Mouse (Mus musculus) MEL (cell line): ENCODE results near the gene Kifc5b. TPM values are rescaled to one million over a fixed set of nuclear protein-coding genes. Genes with fewer than 3 reads are reported as not detected.

Source experiments
- DNase-seq: peaks from one replicate; pipeline ENCODE4 v3.0.0; 2011; ENCODE audit warnings: low read depth, low spot score
- H3K27ac ChIP-seq: 2 replicates; pipeline ENCODE4 v1.5.1; 2012; ENCODE audit warnings: low read depth, mild to moderate bottlenecking, control low read depth, low read length, moderate library complexity; ENCODE audit not compliant: control insufficient read depth
- H3K27me3 ChIP-seq, 2 experiments: fragments of 150-350 bp in 1 of 2; sonication (generic) in 1 of 2; 2 replicates each; pipeline ENCODE4 v1.6.1; 2012; ENCODE audit warnings: low read length in 2 of 2, mild to moderate bottlenecking in 2 of 2, improper control_type of control experiment in 1 of 2, moderate library complexity in 1 of 2; ENCODE audit not compliant: insufficient read depth in 2 of 2, control insufficient read depth in 1 of 2
- H3K36me3 ChIP-seq, 2 experiments: 2 replicates each; pipeline ENCODE4 v1.6.1; 2012 to 2014; ENCODE audit warnings: low read length in 2 of 2, improper control_type of control experiment in 1 of 2, inconsistent platforms in 1 of 2, mild to moderate bottlenecking in 1 of 2; ENCODE audit not compliant: insufficient read depth in 2 of 2, control insufficient read depth in 1 of 2
- H3K4me1 ChIP-seq, 2 experiments: fragments of 150-350 bp in 1 of 2; sonication (generic) in 1 of 2; 2 replicates each; pipeline ENCODE4 v1.6.1; 2012; ENCODE audit warnings: low read length in 2 of 2, improper control_type of control experiment in 1 of 2, mild to moderate bottlenecking in 1 of 2; ENCODE audit not compliant: insufficient read depth in 2 of 2, control insufficient read depth in 1 of 2
- H3K4me3 ChIP-seq, 2 experiments: fragments of 150-350 bp in 1 of 2; sonication (generic) in 1 of 2; 2 replicates each; pipeline ENCODE4 v1.5.1; 2012; ENCODE audit warnings: low read depth in 2 of 2, low read length in 2 of 2, mild to moderate bottlenecking in 2 of 2, moderate library complexity in 2 of 2, control low read depth in 1 of 2, improper control_type of control experiment in 1 of 2; ENCODE audit not compliant: control insufficient read depth in 1 of 2, insufficient read depth in 1 of 2
- H3K79me2 ChIP-seq: 2 replicates; pipeline ENCODE4 v1.6.1; 2012; ENCODE audit warnings: mild to moderate bottlenecking, low read length, moderate library complexity; ENCODE audit not compliant: control insufficient read depth, poor library complexity, insufficient read depth
- H3K9ac ChIP-seq: 2 replicates; pipeline ENCODE4 v1.6.1; 2012; ENCODE audit warnings: low read depth, mild to moderate bottlenecking, control low read depth, low read length, moderate library complexity; ENCODE audit not compliant: control insufficient read depth, poor library complexity, severe bottlenecking
- H3K9me3 ChIP-seq: fragments of 150-350 bp; sonication (generic); replicated peaks from 2 replicates; pipeline ENCODE4 v1.6.1; 2012; ENCODE audit warnings: mild to moderate bottlenecking, low read length, improper control_type of control experiment, moderate library complexity; ENCODE audit not compliant: insufficient read depth
- CHD1 ChIP-seq: IDR thresholded peaks from 2 replicates; pipeline ENCODE4 v1.6.1; 2012; ENCODE audit warnings: low read depth, mild to moderate bottlenecking, inconsistent platforms, low read length, improper control_type of control experiment
- CTCF ChIP-seq, 3 experiments: IDR thresholded peaks in 2 of 3; conservative IDR thresholded peaks in 1 of 3; 2 replicates each; pipeline ENCODE4 v1.5.1; 2011 to 2012; ENCODE audit warnings: low read length in 3 of 3, low read depth in 2 of 3, mild to moderate bottlenecking in 2 of 3, improper control_type of control experiment in 1 of 3, inconsistent platforms in 1 of 3, mixed read lengths in 1 of 3, moderate library complexity in 1 of 3; ENCODE audit not compliant: control insufficient read depth in 1 of 3, insufficient read depth in 1 of 3, poor library complexity in 1 of 3, severe bottlenecking in 1 of 3
- E2F4 ChIP-seq: IDR thresholded peaks from 2 replicates; pipeline ENCODE4 v1.6.1; 2011; ENCODE audit warnings: low read depth, low read length, improper control_type of control experiment, borderline replicate concordance
- ELF1 ChIP-seq: IDR thresholded peaks from 2 replicates; pipeline ENCODE4 v1.6.1; 2014; ENCODE audit warnings: low read depth, mild to moderate bottlenecking, inconsistent platforms, low read length, improper control_type of control experiment, moderate library complexity
- JUND ChIP-seq: IDR thresholded peaks from 2 replicates; pipeline ENCODE4 v1.6.1; 2011; ENCODE audit warnings: low read depth, mild to moderate bottlenecking, improper control_type of control experiment, low read length
- MAZ ChIP-seq: IDR thresholded peaks from 2 replicates; pipeline ENCODE4 v1.6.1; 2012; ENCODE audit warnings: low read depth, mild to moderate bottlenecking, inconsistent platforms, low read length, improper control_type of control experiment
- MEF2A ChIP-seq: IDR thresholded peaks from 2 replicates; pipeline ENCODE4 v1.6.1; 2014; ENCODE audit warnings: low read depth, mild to moderate bottlenecking, inconsistent platforms, low read length, improper control_type of control experiment; ENCODE audit not compliant: poor library complexity, insufficient replicate concordance, severe bottlenecking; ENCODE audit errors: extremely low read depth
- MYB ChIP-seq: IDR thresholded peaks from 2 replicates; pipeline ENCODE4 v1.6.1; 2011; ENCODE audit warnings: mild to moderate bottlenecking, low read depth, low read length, improper control_type of control experiment
- NELFE ChIP-seq: IDR thresholded peaks from 2 replicates; pipeline ENCODE4 v1.6.1; 2011; ENCODE audit warnings: low read depth, low read length, improper control_type of control experiment
- NRF1 ChIP-seq: IDR thresholded peaks from 2 replicates; pipeline ENCODE4 v1.6.1; 2014; ENCODE audit warnings: low read depth, mild to moderate bottlenecking, inconsistent platforms, low read length, improper control_type of control experiment, moderate library complexity; ENCODE audit not compliant: poor library complexity, insufficient read depth, severe bottlenecking
- POLR2A ChIP-seq, 2 experiments: IDR thresholded peaks; 2 replicates each; pipeline ENCODE4 v1.6.1; 2011 to 2012; ENCODE audit warnings: low read length in 2 of 2, mild to moderate bottlenecking in 2 of 2, control low read depth in 1 of 2, improper control_type of control experiment in 1 of 2, low read depth in 1 of 2, moderate library complexity in 1 of 2; ENCODE audit not compliant: control insufficient read depth in 1 of 2, insufficient read depth in 1 of 2, poor library complexity in 1 of 2
- POLR2AphosphoS5 ChIP-seq: IDR thresholded peaks from 2 replicates; pipeline ENCODE4 v1.6.1; 2012; ENCODE audit warnings: low read depth, borderline replicate concordance, mild to moderate bottlenecking, inconsistent platforms, low read length, moderate library complexity, mixed read lengths
- SIN3A ChIP-seq: IDR thresholded peaks from 2 replicates; pipeline ENCODE4 v1.6.1; 2012; ENCODE audit warnings: low read length, improper control_type of control experiment, inconsistent platforms
- SMC3 ChIP-seq: IDR thresholded peaks from 2 replicates; pipeline ENCODE4 v1.6.1; 2011; ENCODE audit warnings: low read depth, low read length, improper control_type of control experiment
- TBP ChIP-seq: IDR thresholded peaks from 2 replicates; pipeline ENCODE4 v1.8.0; 2011; ENCODE audit warnings: low read depth, low read length, improper control_type of control experiment
- UBTF ChIP-seq: IDR thresholded peaks from 2 replicates; pipeline ENCODE4 v1.6.1; 2012; ENCODE audit warnings: low read depth, mild to moderate bottlenecking, inconsistent platforms, low read length, improper control_type of control experiment, moderate library complexity, borderline replicate concordance; ENCODE audit not compliant: insufficient read depth
- USF2 ChIP-seq, 2 experiments: IDR thresholded peaks; 2 replicates each; pipeline ENCODE4 v1.6.1; 2011 to 2012; ENCODE audit warnings: improper control_type of control experiment in 2 of 2, low read length in 2 of 2, borderline replicate concordance in 1 of 2, inconsistent platforms in 1 of 2, low read depth in 1 of 2, mild to moderate bottlenecking in 1 of 2; ENCODE audit not compliant: insufficient read depth in 1 of 2
- ZMIZ1 ChIP-seq: IDR thresholded peaks from 2 replicates; pipeline ENCODE4 v1.6.1; 2012; ENCODE audit warnings: low read depth, mild to moderate bottlenecking, inconsistent platforms, low read length, improper control_type of control experiment, moderate library complexity
- ZNF384 ChIP-seq: IDR thresholded peaks from 2 replicates; pipeline ENCODE4 v1.6.1; 2012; ENCODE audit warnings: low read depth, mild to moderate bottlenecking, inconsistent platforms, low read length, improper control_type of control experiment
- polyA plus RNA-seq, 2 experiments: library from polyadenylated mRNA; stranded (reverse) in 1 of 2; unstranded in 1 of 2; fragments of >175 nt in 1 of 2; fragments of >200 nt in 1 of 2; gene quantifications; 2 replicates each; pipeline versions ENCODE4 v1.2.1 to v1.2.4; 2012; ENCODE audit warnings: low replicate concordance in 2 of 2, low read depth in 1 of 2; ENCODE audit not compliant: insufficient read length in 2 of 2, insufficient read depth in 1 of 2, missing spikeins in 1 of 2
- total RNA-seq: library from RNA; depleted of rRNA; stranded (reverse); fragments of 300-350 nt; gene quantifications from 2 replicates; pipeline ENCODE4 v1.2.3, GENCODE M21; 2012

Gene Kifc5b
- total and polyA plus RNA-seq, 3 experiments: 10.6 to 111 (median 45.4) TPM

GRCm38 (mm10) chr17:26877927-26878326 is 39.0 kb upstream of the Kifc5b start:
- 0 out of 2 replicates have a peak, but pooled peaks cover 4% of the 10 kb centered on the region for H3K79me2 ChIP-seq
- no peaks in the 10 kb centered on the region for H3K4me1 ChIP-seq
- H3K27me3 ChIP-seq: no peaks in the 10 kb centered on the region
- H3K36me3 ChIP-seq: no peaks in the 10 kb centered on the region; a peak in 1 of 4 replicates
- H3K9ac ChIP-seq: no peak overlapping the region
- no peak overlapping the region for H3K4me3 ChIP-seq
- no peak for DNase-seq
- no peaks in the 10 kb centered on the region for H3K9me3 ChIP-seq
- H3K27ac ChIP-seq: no peak overlapping the region
- no peak for TF ChIP-seq USF2 (IDR thresholded peaks at IDR 0.05; ENCODE audit: borderline replicate concordance in 1 of 2, insufficient read depth in 1 of 2, low read depth in 1 of 2, low read length in 2 of 2)
- TF ChIP-seq POLR2A (IDR thresholded peaks at IDR 0.05; ENCODE audit: control insufficient read depth in 1 of 2, insufficient read depth in 1 of 2, low read depth in 1 of 2, low read length in 2 of 2, poor library complexity in 1 of 2): no peak
- no peak for TF ChIP-seq E2F4
- no peak for TF ChIP-seq ZMIZ1
- no peak for TF ChIP-seq MAZ
- TF ChIP-seq CTCF (IDR thresholded peaks at IDR 0.05 in 2 of 3, conservative IDR thresholded peaks at IDR 0.05 in 1 of 3; ENCODE audit: control insufficient read depth in 1 of 3, insufficient read depth in 1 of 3, low read depth in 2 of 3, low read length in 3 of 3, poor library complexity in 1 of 3, severe bottlenecking in 1 of 3): no peak
- TF ChIP-seq MYB: no peak
- TF ChIP-seq ELF1: no peak
- no peak for TF ChIP-seq NELFE
- no peak for TF ChIP-seq JUND
- TF ChIP-seq TBP: no peak
- no peak for TF ChIP-seq CHD1
- no peak for TF ChIP-seq NRF1
- TF ChIP-seq UBTF: no peak
- no peak for TF ChIP-seq MEF2A
- TF ChIP-seq POLR2AphosphoS5: no peak
- TF ChIP-seq SMC3: no peak
- TF ChIP-seq ZNF384: no peak

GRCm38 (mm10) chr17:26879235-26879634 is 37.7 kb upstream of the Kifc5b start:
- Histone ChIP-seq H3K27me3 (no peaks in the 10 kb centered on the region), H3K9ac (no peak overlapping the region), H3K9me3 (no peaks in the 10 kb centered on the region), H3K36me3 (peaks cover 0 to 2% of the 10 kb centered on the region in 2 experiments; a peak in 3 of 4 replicates), H3K4me3 (no peak overlapping the region), H3K27ac (no peak overlapping the region), H3K79me2 (peaks cover 14% of the 10 kb centered on the region), H3K4me1 (peaks cover 0 to 4% of the 10 kb centered on the region in 2 experiments; a peak in 2 of 4 replicates)
- TF ChIP-seq SMC3: 0 out of 2 replicates have a peak, but pooled peaks have one; percentile 21
- TF ChIP-seq USF2 (IDR thresholded peaks at IDR 0.05; ENCODE audit: borderline replicate concordance in 1 of 2, insufficient read depth in 1 of 2, low read depth in 1 of 2, low read length in 2 of 2): no peak
- no peak for TF ChIP-seq SIN3A
- peak in 2 of 3 experiments; percentile 32 to 35; a peak in 4 of 6 replicates for TF ChIP-seq CTCF (IDR thresholded peaks at IDR 0.05 in 2 of 3, conservative IDR thresholded peaks at IDR 0.05 in 1 of 3; ENCODE audit: control insufficient read depth in 1 of 3, insufficient read depth in 1 of 3, low read depth in 2 of 3, low read length in 3 of 3, poor library complexity in 1 of 3, severe bottlenecking in 1 of 3)
- DNase-seq: no peak
